Mouse (Mus musculus) stomach, embryonic 16.5 days (tissue): ENCODE results near the gene Hnf1b. TPM values are rescaled to one million over a fixed set of nuclear protein-coding genes. Genes with fewer than 3 reads are reported as not detected.

Source experiments
- ATAC-seq: fragments of 200-750 bp; cut with Nextera tagmentation; 2 replicates; pipeline ENCODE4 v1.8.0; 2017; ENCODE audit warnings: moderate number of reproducible peaks, moderate TSS enrichment; ENCODE audit not compliant: insufficient read depth, low FRiP score
- H3K27ac ChIP-seq: fragments of 300-500 bp; sonication (generic); 2 replicates; pipeline ENCODE4 v1.5.1; 2014; ENCODE audit warnings: low read length
- H3K27me3 ChIP-seq: fragments of 300-500 bp; sonication (generic); 2 replicates; pipeline ENCODE4 v1.6.1; 2014; ENCODE audit warnings: low read length, control low read depth, mixed read lengths; ENCODE audit not compliant: control insufficient read depth, insufficient read depth
- H3K36me3 ChIP-seq: fragments of 300-500 bp; sonication (generic); 2 replicates; pipeline ENCODE4 v1.6.1; 2014; ENCODE audit warnings: low read length; ENCODE audit not compliant: control insufficient read depth, insufficient read depth
- H3K4me1 ChIP-seq: fragments of 300-500 bp; sonication (generic); 2 replicates; pipeline ENCODE4 v1.6.1; 2014; ENCODE audit warnings: low read length, control low read depth, mixed read lengths; ENCODE audit not compliant: control insufficient read depth, insufficient read depth
- H3K4me2 ChIP-seq: fragments of 300-500 bp; sonication (generic); 2 replicates; pipeline ENCODE4 v1.6.1; 2014; ENCODE audit warnings: low read depth, low read length, mixed read lengths
- H3K4me3 ChIP-seq: fragments of 300-500 bp; sonication (generic); replicated peaks from 2 replicates; pipeline ENCODE4 v1.5.1; 2014; ENCODE audit warnings: mild to moderate bottlenecking, low read length
- H3K9ac ChIP-seq: fragments of 300-500 bp; sonication (generic); 2 replicates; pipeline ENCODE4 v1.6.1; 2014; ENCODE audit warnings: low read length
- H3K9me3 ChIP-seq: fragments of 300-500 bp; sonication (generic); replicated peaks from 2 replicates; pipeline ENCODE4 v1.6.1; 2016; ENCODE audit warnings: low read length, control low read depth; ENCODE audit not compliant: control insufficient read depth
- WGBS: fragments of 180-500 bp; shearing (Covaris S2); extraction: QIAGEN DNeasy Blood & Tissue Kit; methylation state at CpG from one replicate; pipeline ENCODE4 v1.1.7; 2014; 5-methylcytosine and 5-hydroxymethylcytosine counted together
- polyA plus RNA-seq: library from polyadenylated mRNA; unstranded; fragments of >200 nt; fragmentation: Nextera tagmentation; extraction: Ambion mirVana; gene quantifications from 2 replicates; pipeline ENCODE4 v1.2.1, GENCODE M21; 2015

Hnf1b gene
- polyA plus RNA-seq, 1 experiment from 2014 or later, result 5.6 TPM

- Histone ChIP-seq H3K4me1 (no peaks in the 10 kb centered on the region), H3K9ac (peak overlapping the region; percentile 72), H3K9me3 (no peaks in the 10 kb centered on the region), H3K4me3 (peak overlapping the region; percentile 43), H3K4me2 (peak overlapping the region; percentile 53), H3K27me3 (peaks cover 30% of the 10 kb centered on the region), H3K27ac (peak overlapping the region; percentile 87), H3K36me3 (no peaks in the 10 kb centered on the region)
- 0 out of 2 replicates have a peak, but pooled peaks have one; percentile 8 for ATAC-seq
- WGBS, result 1% methylated on average over 36 of the region's 36 CpGs
Measured at GRCm38 (mm10) chr11:83851273-83852015, 1.6 kb downstream of the Hnf1b start.

- H3K4me2 ChIP-seq, result peak overlapping the region; percentile 53
- WGBS, result 2% methylated on average over 24 of the region's 24 CpGs
Measured at GRCm38 (mm10) chr11:83852016-83852355, 2.1 kb downstream of the Hnf1b start.

GRCm38 (mm10) chr11:83852501-83853211 is 2.8 kb downstream of the Hnf1b start:
- WGBS, result 2% methylated on average over 38 of the region's 38 CpGs
- Histone ChIP-seq H3K9ac (peak overlapping the region; percentile 72), H3K4me3 (peak overlapping the region; percentile 43), H3K27ac (peak overlapping the region; percentile 87), H3K4me1 (no peaks in the 10 kb centered on the region), H3K36me3 (no peaks in the 10 kb centered on the region), H3K27me3 (peaks cover 30% of the 10 kb centered on the region), H3K4me2 (peak overlapping the region; percentile 53), H3K9me3 (no peaks in the 10 kb centered on the region)
- ATAC-seq, result peak; percentile 21; the same call in 1 of the 2 replicates

More at GRCm38 (mm10) chr11:83852016-83852355, 2.1 kb downstream of the Hnf1b start:
- peak; percentile 30; the same call in 1 of the 2 replicates for ATAC-seq
- Histone ChIP-seq H3K36me3 (no peaks in the 10 kb centered on the region), H3K4me3 (peak overlapping the region; percentile 43), H3K27ac (peak overlapping the region; percentile 87), H3K9me3 (no peaks in the 10 kb centered on the region), H3K27me3 (peaks cover 30% of the 10 kb centered on the region), H3K4me1 (no peaks in the 10 kb centered on the region), H3K9ac (peak overlapping the region; percentile 72)

- no peak; the same call in 1 of the 2 replicates for ATAC-seq
- 1% methylated on average over 33 of the region's 33 CpGs for WGBS
- H3K27me3 ChIP-seq, result peaks cover 30% of the 10 kb centered on the region
Measured at GRCm38 (mm10) chr11:83853221-83853792, 3.4 kb downstream of the Hnf1b start.

GRCm38 (mm10) chr11:83854091-83854490 is 4.2 kb downstream of the Hnf1b start:
- no peak for ATAC-seq
- 10% methylated on average over 10 of the region's 10 CpGs for WGBS
- Histone ChIP-seq H3K27me3 (peaks cover 30% of the 10 kb centered on the region), H3K4me1 (no peaks in the 10 kb centered on the region), H3K9me3 (no peaks in the 10 kb centered on the region), H3K36me3 (no peaks in the 10 kb centered on the region), H3K4me2 (peak overlapping the region; percentile 53), H3K9ac (no peak overlapping the region), H3K27ac (no peak overlapping the region), H3K4me3 (peak overlapping the region; percentile 43)

More at GRCm38 (mm10) chr11:83853221-83853792, 3.4 kb downstream of the Hnf1b start:
- Histone ChIP-seq H3K9me3 (no peaks in the 10 kb centered on the region), H3K4me3 (peak overlapping the region; percentile 43), H3K4me2 (peak overlapping the region; percentile 53), H3K9ac (peak overlapping the region; percentile 72), H3K27ac (peak overlapping the region; percentile 78), H3K36me3 (no peaks in the 10 kb centered on the region), H3K4me1 (no peaks in the 10 kb centered on the region)

- no peak overlapping the region for H3K9ac ChIP-seq
- H3K27ac ChIP-seq, result no peak overlapping the region
- H3K36me3 ChIP-seq, result no peaks in the 10 kb centered on the region
Measured at GRCm38 (mm10) chr11:83854707-83855106, 4.8 kb downstream of the Hnf1b start.

GRCm38 (mm10) chr11:83857256-83857655 is 7.4 kb downstream of the Hnf1b start:
- H3K9ac ChIP-seq, result no peak overlapping the region
- 100% methylated on average over 1 of the region's 1 CpGs for WGBS
- no peak overlapping the region for H3K4me2 ChIP-seq
- no peak for ATAC-seq
- no peak overlapping the region for H3K4me3 ChIP-seq
- no peaks in the 10 kb centered on the region for H3K9me3 ChIP-seq
- H3K27ac ChIP-seq, result no peak overlapping the region
- H3K27me3 ChIP-seq, result peaks cover 9% of the 10 kb centered on the region
- no peaks in the 10 kb centered on the region for H3K4me1 ChIP-seq
- no peaks in the 10 kb centered on the region for H3K36me3 ChIP-seq

More at GRCm38 (mm10) chr11:83854707-83855106, 4.8 kb downstream of the Hnf1b start:
- ATAC-seq, result no peak
- 19% methylated on average over 2 of the region's 2 CpGs for WGBS
- Histone ChIP-seq H3K27me3 (peaks cover 30% of the 10 kb centered on the region), H3K4me1 (no peaks in the 10 kb centered on the region), H3K9me3 (no peaks in the 10 kb centered on the region), H3K4me3 (no peak overlapping the region), H3K4me2 (no peak overlapping the region)

GRCm38 (mm10) chr11:83865286-83865685 is 15.4 kb downstream of the Hnf1b start:
- H3K4me3 ChIP-seq, result no peak overlapping the region
- H3K36me3 ChIP-seq, result no peaks in the 10 kb centered on the region
- H3K27ac ChIP-seq, result no peak overlapping the region
- no peak overlapping the region for H3K4me2 ChIP-seq
- H3K4me1 ChIP-seq, result no peaks in the 10 kb centered on the region
- H3K9me3 ChIP-seq, result no peaks in the 10 kb centered on the region
- no peak overlapping the region for H3K9ac ChIP-seq
- no peaks in the 10 kb centered on the region for H3K27me3 ChIP-seq
- WGBS, result 52% methylated on average over 9 of the region's 9 CpGs
- ATAC-seq, result no peak

GRCm38 (mm10) chr11:83867571-83867970 is 17.7 kb downstream of the Hnf1b start:
- Histone ChIP-seq H3K9me3 (no peaks in the 10 kb centered on the region), H3K4me1 (no peaks in the 10 kb centered on the region), H3K4me2 (no peak overlapping the region), H3K9ac (no peak overlapping the region), H3K27me3 (no peaks in the 10 kb centered on the region), H3K27ac (peak overlapping the region; percentile 51), H3K36me3 (no peaks in the 10 kb centered on the region), H3K4me3 (no peak overlapping the region)
- ATAC-seq, result no peak
- 57% methylated on average over 3 of the region's 3 CpGs for WGBS
